Mouse (Mus musculus) B cell, adult 62 days (primary cell): ENCODE measurements around the gene Olfr1034. TPM values are rescaled to one million over a fixed set of nuclear protein-coding genes. Genes with fewer than 3 reads are reported as not detected.

Source experiments
- total RNA-seq: library from RNA; stranded (reverse); gene quantifications from 4 replicates; pipeline ENCODE4 v1.2.4, GENCODE M21; 2023

Olfr1034 gene
- total RNA-seq = not detected in 4 replicates

GRCm38 (mm10) chr2:86045561-86045960 is at the start of gene Olfr1034:
TSS of gene Olfr1034 (plus strand) at chr2:86045861.

GRCm38 (mm10) chr2:86005240-86005639 is 40.4 kb upstream of the Olfr1034 start, which contains the start of gene Olfr1032:
TSS of gene Olfr1032 (plus strand) at chr2:86005540.

GRCm38 (mm10) chr2:86020406-86020805 is 25.3 kb upstream of the Olfr1034 start, which contains the start of gene Olfr1033:
TSS of gene Olfr1033 (plus strand) at chr2:86020633.

DNA sequence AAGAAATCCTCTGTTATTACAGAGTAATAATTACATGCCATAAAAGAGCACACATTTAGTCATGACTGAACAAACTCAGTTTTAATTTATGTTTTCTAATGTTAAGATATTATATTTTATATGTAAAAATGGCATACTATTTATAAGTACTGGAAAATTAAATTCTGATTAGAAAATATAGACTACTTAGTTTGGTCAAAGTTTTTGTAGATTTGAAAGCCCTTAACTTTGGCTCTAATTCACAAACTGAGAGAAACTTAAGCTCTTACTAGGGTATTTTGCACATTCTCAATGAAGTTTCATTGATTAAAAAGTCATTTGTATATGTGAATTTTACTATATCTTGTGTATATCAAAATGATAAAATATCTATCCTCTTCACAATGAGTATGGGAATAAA is 28.0 kb downstream of the Olfr1034 start, which contains the start of gene Olfr1036:
TSS of gene Olfr1036 (plus strand) at position 301 of the 400 bp plus-strand sequence.

DNA sequence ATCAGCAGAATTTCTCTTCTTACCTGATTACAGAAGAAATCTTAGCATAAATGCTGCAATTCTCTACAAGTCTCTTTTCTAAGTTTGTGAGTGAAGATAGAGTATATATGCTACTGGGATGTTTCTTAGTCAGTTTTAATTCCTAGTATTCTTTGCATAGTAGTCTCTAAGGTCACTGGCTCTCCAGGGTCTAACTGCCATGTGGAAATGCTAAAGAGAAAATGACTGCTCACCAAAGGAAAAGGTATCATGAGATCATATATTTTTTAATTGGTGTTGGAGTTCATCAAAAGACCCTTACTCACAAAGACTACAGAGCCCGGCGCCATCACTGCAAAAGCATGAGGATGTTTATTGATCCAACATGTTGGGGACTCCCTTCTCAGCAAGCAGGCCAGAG is 41.6 kb downstream of the Olfr1034 start, which contains the start of gene Olfr1037:
TSS of gene Olfr1037 (minus strand) at position 101 of the 400 bp plus-strand sequence.

Other genes with a start within 250 kb of the Olfr1034 start
- not detected in 4 replicates for gene Olfr1016, start 243.3 kb upstream of the Olfr1034 start, total RNA-seq
- gene Olfr1018, start 227.4 kb upstream of the Olfr1034 start, total RNA-seq = not detected in 4 replicates
- gene Olfr1019, start 200.4 kb upstream of the Olfr1034 start, total RNA-seq = not detected in 4 replicates
- gene Olfr1020, start 198.8 kb upstream of the Olfr1034 start, total RNA-seq = not detected in 4 replicates
- gene Olfr1022, start 177.3 kb upstream of the Olfr1034 start, total RNA-seq = not detected in 4 replicates
- not detected in 4 replicates for gene Olfr1023, start 160.2 kb upstream of the Olfr1034 start, total RNA-seq
- not detected in 4 replicates for gene Olfr1024, start 140.8 kb upstream of the Olfr1034 start, total RNA-seq
- not detected in 4 replicates for gene Olfr1025-ps1, start 130.7 kb upstream of the Olfr1034 start, total RNA-seq
- gene Olfr1026, start 124.3 kb upstream of the Olfr1034 start, total RNA-seq = not detected in 4 replicates
- 0.15 TPM in 1 of 4 replicates, not detected in the others for gene Olfr1028, start 95.4 kb upstream of the Olfr1034 start, total RNA-seq
- not detected in 4 replicates for gene Olfr1029, start 72.0 kb upstream of the Olfr1034 start, total RNA-seq
- gene Olfr1030, start 66.6 kb upstream of the Olfr1034 start, total RNA-seq = not detected in 4 replicates
- gene Olfr1031, start 55.6 kb upstream of the Olfr1034 start, total RNA-seq = not detected in 4 replicates
- gene Olfr1032, start 40.3 kb upstream of the Olfr1034 start, total RNA-seq = not detected in 4 replicates
- gene Olfr1033, start 25.2 kb upstream of the Olfr1034 start, total RNA-seq = not detected in 4 replicates
- not detected in 4 replicates for gene Olfr1036, start 28.1 kb downstream of the Olfr1034 start, total RNA-seq
- gene Olfr1037, start 41.5 kb downstream of the Olfr1034 start, total RNA-seq = not detected in 4 replicates
- not detected in 4 replicates for gene Olfr1039, start 90.1 kb downstream of the Olfr1034 start, total RNA-seq
- not detected in 4 replicates for gene Olfr1040, start 100.9 kb downstream of the Olfr1034 start, total RNA-seq
- not detected in 4 replicates for gene Olfr1042, start 116.0 kb downstream of the Olfr1034 start, total RNA-seq
- gene Olfr1043, start 121.7 kb downstream of the Olfr1034 start, total RNA-seq = not detected in 4 replicates
- not detected in 4 replicates for gene Olfr1044, start 132.0 kb downstream of the Olfr1034 start, total RNA-seq
- gene Olfr52, start 139.8 kb downstream of the Olfr1034 start, total RNA-seq = not detected in 4 replicates
- gene Olfr1045, start 157.1 kb downstream of the Olfr1034 start, total RNA-seq = not detected in 4 replicates
- not detected in 4 replicates for gene Olfr1046, start 173.5 kb downstream of the Olfr1034 start, total RNA-seq
- gene Olfr1047, start 185.5 kb downstream of the Olfr1034 start, total RNA-seq = not detected in 4 replicates
- not detected in 4 replicates for gene Olfr1048, start 194.4 kb downstream of the Olfr1034 start, total RNA-seq
- gene Olfr1049, start 212.5 kb downstream of the Olfr1034 start, total RNA-seq = not detected in 4 replicates
- gene Olfr1051, start 233.2 kb downstream of the Olfr1034 start, total RNA-seq = not detected in 4 replicates
- gene Olfr1052, start 246.6 kb downstream of the Olfr1034 start, total RNA-seq = not detected in 4 replicates